Mouse (Mus musculus) G1E-ER4 (cell line): Measurements from ENCODE around the gene Pnpla3. TPM values are rescaled to one million over a fixed set of nuclear protein-coding genes. Genes with fewer than 3 reads are reported as not detected.

Experiments used
- GATA1 ChIP-seq: IDR thresholded peaks from one replicate; pipeline ENCODE4 v1.8.0; 2012; ENCODE audit warnings: low read length, inconsistent platforms
- polyA plus RNA-seq: library from polyadenylated mRNA; stranded (reverse); fragments of >175 nt; gene quantifications from 2 replicates; pipeline ENCODE4 v1.2.3, GENCODE M21; 2012

Pnpla3 gene
- polyA plus RNA-seq, 1 experiment: not detected

DNA sequence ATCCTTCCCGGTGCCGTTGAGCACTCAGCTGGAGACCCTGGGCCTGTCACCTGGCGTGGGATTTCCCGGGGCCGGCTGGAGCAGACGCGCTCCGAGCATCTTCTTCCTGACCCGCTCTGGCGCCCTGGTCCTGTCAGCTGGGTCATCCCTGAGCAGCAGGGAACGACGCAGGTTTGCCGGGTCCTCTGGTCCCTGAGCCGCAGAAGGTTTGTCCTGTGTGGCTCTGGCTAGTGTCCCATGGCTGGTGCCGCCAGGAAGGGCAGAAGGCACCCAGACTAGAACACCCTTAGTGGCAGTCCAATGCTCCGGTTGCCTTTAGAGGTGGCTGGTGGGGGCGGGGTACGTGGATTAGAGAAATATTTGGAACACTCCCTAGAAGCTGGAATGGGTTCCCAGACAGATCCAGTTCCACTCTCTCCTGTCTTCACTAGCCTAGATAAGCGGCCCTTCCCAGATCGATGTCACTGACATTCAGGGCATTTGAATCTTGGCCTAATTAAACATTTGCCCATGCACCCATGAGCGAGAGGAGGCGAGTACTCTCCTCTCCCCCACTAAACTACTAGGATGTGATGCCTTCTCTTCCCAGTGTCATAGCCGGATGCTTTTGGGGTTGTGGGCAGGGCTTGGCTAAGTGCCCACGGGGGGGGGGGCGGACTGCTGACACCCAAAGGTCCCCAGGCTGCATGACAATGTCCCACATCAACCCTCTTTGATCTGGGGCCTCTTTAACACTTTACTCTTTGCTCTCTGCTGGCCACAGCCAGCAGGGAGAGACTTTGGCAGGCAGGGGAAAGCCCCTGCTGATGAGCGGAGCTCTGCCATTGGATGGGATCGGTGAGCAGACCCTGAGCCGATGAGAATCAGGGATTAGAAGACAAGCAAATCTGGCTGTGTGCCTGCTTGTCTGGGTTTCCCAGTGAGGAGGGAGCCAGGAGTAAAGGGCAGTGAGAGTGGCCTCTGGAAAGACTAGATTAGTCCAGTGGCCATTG lies 829 bp downstream of the Pnpla3 start:
- no peak for TF ChIP-seq GATA1

DNA sequence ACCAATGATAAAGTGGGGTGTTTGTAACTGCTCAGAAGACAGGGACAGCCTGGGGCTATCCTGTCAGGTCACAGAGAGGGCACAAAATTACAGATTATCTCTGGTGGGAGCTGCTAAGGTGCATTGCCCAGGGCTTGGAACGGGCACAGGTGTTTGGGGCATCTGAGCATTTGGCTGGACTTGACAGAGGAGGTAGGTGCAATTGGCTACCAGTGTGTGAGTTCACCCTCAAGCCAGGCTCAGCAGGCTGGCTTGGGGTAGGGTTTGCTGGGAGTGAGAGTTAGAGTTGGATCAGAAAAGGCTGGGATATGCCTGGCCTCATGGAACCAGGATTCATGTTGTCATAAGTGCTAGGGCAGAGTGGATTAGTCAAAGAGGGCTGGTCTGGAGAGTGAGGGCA lies 1.9 kb downstream of the Pnpla3 start:
- TF ChIP-seq GATA1: no peak

DNA sequence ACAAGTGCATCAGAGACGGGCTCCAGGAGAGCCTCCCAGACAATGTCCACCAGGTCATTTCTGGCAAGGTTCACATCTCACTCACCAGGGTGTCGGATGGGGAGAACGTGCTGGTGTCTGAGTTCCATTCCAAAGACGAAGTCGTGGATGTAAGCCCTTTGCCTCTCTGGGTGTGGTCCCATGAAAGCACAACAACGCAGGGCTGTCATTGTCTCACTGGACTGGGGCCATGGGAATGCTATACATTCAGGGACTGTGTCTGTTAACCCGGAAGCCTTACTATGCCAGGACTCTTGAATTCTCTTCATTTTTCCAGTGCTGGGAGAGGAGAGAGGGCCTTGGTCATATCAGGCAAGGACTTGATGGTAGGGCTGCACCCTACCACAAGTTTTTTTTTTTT lies 3.5 kb downstream of the Pnpla3 start:
- no peak for TF ChIP-seq GATA1

DNA sequence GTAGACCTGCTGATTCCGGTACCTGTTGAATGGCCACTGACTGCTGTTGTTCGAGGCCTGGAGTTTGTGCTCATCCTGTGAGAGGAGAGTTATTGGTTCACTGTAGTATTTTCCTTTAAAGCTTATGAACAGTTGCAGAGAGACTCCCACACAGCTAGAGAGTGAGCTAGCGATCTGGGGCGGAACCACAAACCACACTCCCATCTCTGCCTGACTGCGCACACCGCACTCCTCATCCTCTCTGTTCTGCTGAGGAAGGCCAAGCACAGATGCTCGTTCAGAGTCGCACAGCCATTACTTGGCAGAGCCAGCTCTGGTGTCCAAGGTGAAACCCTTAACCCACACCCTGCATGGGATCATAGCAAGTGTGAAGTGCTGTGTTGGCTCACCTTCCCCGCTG lies 11.1 kb downstream of the Pnpla3 start:
- no peak for TF ChIP-seq GATA1

DNA sequence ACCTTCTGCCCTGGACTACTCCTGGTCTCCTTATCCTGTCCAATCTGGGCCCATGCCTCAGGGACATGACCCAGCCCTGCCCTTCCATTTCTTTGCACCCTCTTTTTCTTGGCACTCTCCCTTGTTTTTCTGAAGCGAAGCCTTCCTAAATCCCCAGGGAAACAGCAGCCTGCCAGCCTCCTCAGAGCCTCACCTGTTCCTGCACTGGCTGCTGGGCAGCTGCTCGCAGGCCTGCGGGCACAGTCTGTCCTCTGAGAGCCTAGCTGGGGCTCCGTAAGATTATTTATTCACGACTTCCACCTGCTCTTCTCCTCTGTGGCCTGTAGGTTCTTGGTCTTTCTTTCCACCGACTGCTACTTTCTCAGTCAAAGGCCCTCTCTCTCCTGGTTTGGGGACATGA lies 14.4 kb downstream of the Pnpla3 start:
- no peak for TF ChIP-seq GATA1

DNA sequence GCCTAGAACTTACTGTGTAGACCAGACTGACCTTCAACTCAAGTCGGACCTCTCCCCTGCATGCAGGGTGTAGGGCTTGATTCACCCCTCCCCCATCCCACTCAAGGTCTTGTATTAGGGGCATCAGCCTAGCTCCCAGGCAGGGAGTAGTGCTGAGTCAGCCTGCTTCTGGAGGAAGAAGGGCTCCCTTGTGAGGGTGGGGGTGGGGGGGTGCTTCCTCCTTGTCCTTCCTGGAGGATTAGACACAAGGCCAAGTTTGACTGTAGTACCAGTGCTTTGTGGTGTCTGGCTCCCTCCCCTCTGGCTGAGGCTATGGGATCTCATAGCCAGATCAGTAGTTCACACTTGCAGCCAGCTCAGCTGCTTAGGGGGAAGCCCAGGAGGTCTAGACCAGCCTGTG lies 16.3 kb downstream of the Pnpla3 start:
- TF ChIP-seq GATA1: no peak

DNA sequence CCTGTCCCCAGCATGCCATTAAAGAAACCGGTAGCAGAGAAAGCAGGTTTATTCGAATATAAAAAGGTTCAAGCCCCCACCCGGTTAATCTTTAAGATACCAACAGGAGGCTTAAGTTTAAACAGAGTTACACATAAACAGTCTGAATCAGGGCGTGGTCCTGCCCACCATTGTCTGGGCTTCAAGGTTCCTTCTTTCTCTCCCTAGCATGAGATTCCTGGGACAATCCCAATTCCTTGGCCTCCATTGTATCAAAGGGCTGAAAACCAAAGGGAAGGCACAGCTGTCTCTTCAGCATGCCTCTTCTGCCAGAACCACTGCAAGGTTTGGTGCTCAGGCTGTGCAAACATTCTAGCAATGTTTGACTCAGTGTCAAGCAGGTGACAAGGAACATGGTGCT lies 18.6 kb downstream of the Pnpla3 start:
- no peak for TF ChIP-seq GATA1

DNA sequence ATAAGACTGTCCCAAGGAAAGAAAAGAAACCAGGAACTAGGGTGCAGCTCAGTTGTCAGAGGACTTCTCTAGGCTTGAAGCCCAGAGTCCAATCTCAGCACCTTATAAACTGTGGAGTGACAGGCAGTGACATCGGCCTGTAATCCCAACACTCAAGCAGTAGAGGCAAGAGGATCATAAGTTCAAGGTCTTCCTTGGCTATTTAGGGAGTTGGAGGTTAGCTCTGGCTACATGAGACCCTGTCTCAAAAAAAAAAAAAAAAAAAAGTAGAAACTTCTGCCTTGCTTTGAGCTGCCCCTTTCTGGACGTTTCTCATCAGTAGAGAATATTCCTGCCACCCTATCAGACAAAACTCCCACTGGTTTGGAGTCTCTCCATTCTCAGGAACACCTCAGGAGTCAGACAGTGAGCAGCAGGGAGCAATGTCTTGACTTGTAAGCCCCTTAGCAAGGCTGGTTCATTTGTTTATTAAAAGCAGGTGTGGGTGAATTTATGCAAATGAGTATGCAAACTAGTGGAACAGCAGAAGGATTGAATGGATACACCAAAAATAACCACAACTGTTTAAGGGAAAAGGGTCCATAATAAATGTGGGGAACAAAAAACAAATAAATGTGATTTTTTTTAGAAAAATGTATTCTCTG lies 21.4 kb downstream of the Pnpla3 start:
- TF ChIP-seq GATA1: no peak

DNA sequence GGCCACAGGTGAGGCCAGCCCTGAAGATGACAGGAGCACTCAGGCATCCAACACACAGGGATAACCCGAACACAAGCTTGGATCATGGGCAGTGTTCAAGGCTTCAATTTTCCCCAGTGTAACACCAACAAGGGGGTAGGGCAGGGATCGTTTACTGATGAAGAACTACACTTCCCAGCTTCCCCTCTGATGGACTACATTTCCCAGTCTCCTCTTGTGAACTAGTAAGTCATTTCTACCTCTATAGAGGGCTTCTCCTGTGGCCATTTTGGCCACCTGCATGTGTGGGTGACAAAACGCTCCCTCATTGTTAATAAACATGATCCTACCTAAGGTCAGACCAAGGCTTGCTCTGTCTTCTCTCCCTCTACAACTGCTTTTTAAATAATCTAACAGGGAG lies 22.2 kb downstream of the Pnpla3 start:
- TF ChIP-seq GATA1: no peak

DNA sequence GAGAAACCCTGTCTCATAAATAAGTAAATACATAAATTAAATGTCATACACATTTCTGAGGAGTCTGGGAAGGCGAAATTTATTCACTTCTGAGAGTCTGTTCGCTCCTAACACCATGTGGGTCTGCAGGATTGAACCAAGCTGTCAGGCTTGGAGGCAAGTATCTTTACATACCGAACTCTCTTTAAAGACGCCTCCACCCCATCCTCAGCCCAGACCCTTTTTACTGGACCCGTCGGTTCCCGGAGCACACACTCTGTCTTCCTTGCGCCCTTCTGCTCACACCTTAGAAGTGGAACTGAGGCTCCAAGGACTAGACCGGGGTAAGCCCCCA lies 24.1 kb downstream of the Pnpla3 start:
- no peak for TF ChIP-seq GATA1

DNA sequence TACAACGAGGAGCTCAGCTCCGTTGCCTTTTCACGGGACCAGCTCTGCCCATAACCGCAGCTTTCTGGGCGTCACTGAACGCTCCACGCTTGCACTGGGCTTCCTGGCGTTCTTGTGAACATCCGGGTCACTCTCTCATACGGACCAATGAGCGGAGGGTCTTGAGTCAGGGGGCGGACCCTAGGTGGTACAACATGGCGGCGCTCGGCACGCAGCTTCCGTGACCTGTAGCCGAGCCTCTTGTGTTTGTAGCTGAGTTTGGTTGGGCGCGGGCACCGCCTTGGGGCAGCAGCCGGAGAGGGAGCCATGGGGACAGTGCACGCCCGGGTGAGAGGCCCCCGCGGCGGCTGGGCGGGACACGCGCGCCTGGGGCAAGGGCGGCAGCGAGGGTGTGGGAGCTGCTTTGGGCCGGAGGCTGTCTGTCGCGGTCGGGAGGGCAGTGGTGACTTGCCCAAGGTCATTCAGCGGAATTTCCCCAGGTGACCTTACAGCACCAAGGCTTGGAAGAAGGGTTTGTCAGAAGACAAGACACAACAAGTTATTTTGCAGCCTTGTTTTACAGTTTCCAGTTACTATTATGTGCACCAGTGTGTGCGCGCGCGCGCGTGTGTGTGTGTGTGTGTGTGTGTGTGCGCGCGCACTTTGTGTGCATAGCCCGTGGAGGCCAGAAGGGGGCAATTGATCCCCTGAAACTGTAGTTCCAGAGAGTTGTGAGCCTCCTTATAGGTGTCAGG lies 24.6 kb downstream of the Pnpla3 start, which contains the start of gene Samm50:
TSS of gene Samm50 (plus strand) at position 184 of the 734 bp plus-strand sequence.
- no peak for TF ChIP-seq GATA1

DNA sequence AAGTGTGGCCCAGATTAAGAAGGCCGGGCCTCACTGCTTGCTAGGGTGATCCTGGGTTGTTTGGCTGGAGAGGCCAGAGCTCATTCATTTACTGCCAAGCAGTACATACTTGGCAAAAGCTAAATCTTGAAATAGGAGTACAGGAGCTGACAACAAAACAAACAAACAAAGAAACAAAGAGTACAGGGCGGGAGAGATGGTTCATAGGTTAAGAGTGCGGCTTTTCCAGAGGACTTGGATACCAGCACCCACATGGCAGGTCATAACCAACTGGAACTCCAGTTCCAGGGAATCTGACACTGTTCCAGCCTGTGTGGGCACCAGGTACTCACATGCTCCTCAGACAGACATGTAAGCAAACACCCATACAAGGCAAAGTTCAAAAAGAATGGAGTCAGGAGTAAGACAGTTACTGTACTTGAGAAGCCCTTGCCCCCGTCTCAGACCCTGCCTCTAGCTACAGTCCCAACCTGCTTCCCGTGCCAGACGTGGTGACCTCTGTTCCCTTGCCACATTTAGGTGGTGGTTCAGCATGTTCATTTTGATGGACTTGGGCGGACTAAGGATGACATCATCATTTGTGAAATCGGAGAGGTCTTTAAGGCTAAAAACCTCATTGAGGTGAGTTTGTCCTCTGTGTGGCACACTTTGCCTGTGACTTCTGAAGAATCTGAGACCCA lies 29.0 kb downstream of the Pnpla3 start:
- TF ChIP-seq GATA1: no peak

DNA sequence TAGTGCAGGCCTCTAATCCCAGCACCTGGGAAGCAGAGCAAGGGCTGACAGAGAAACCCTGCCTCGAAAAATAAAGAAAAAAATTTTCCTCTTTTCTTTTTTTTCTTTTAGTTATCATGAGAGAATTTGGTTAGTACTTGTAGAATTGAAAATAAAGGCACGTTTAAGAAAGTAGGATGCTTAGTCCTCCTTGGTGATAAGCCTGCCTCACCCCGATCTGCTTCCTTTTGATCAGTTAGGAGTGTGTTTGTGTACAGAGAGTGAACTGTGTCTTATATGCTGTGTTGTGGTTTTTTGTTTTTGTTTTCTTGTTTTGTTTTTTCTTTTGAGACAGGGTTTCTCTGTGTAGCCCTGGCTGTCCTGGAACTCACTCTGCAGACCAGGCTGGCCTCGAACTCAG lies 39.7 kb downstream of the Pnpla3 start:
- no peak for TF ChIP-seq GATA1

DNA sequence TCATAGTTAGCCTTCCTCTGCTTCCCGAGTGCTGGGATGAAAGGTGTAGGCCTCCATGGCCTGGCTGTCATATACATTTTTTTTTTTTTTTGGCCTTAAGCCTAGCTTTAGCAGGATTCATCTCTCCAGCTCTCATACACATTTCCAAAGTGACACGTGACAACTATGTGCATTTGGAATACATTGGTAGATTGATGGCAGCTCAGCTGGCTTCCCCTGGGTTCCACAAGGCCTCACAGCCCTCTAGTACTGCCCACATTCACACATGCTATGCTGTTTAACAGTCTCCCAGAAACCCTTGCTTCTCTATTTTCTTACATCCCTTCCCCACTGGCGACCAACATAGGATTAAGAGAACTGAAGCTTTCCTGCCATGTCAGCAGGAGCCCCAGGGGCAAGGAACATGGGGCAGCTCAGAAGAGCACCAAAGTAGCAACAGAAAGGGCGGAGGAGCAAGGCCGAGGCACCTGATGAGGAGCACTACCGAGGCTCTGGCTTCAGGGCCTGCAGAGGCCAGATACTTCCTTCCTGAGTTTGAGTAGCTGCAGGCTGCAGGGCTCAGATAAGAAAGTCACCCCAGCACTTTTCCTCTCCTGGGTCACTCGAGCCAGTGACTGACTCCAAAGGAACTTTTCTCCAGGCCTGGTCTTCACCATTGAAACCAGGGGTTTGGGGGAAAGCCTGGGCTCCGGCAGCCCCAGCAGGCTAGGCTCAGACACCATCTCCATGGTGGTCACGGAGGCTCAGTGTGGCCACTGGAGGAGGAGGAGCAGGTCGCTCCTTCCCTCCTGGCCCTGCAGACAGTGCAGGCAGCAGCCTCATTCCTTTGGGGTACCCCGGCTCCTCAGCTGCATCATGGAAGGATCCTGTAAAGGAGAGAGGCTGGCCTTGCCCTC lies 42.1 kb downstream of the Pnpla3 start:
- no peak for TF ChIP-seq GATA1

DNA sequence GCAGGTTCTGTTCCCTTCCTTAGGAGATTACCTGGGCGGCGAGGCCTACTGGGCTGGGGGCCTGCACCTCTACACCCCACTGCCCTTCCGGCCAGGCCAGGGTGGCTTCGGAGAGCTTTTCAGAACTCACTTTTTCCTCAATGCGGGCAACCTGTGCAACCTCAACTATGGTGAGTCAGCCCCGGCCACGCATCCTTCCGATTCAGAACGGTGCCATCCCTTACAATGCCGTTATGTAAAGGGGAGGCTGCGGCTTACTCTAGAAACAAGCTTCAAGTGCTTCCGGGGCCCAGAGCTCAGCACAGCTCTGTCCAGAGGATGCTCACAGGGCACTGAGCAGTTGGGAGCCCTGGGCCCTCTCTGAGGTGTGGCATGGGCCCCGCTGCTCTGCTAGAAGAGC lies 42.8 kb downstream of the Pnpla3 start:
- TF ChIP-seq GATA1: no peak
